Mouse (Mus musculus) 3T3-L1 (cell line): Measurements from ENCODE around the gene Gm45261.

Experiments used
- DNase-seq: peaks from one replicate; pipeline ENCODE4 v3.0.0-alpha.2; 2015; ENCODE audit warnings: low read depth, low spot score

The Gm45261 gene

GRCm38 (mm10) chr1:80410229-80410973 is 50.8 kb downstream of the Gm45261 start:
- no peak for DNase-seq

DNA sequence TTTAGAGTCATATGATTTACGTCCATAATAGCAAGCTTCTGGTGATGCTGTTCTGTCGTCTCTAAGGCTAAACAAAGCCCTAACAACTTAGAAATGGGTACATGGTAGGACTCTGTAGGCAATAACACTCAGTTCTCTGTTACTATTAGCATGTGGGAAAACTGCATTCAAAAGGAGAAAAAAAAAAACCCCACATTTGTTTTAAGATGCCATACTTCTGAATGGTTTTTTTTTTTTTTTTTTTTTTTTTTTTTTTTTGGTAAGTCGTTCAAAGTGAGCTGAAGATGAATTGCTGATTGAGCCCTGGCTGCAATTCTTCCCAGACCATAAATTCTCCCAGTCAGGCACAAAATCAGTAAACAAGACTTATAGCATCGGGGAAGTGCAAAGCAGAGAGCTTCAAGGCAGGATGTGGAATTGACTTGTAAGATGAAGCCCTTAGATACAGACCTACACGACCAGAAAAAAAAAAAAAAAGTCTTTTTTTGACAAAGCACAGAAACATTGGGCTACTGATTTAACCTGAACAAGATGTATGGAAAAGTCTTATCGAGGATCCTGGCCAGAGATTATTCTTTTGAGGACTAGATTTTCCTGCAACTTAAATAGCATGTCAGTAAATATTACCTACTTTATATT is 51.7 kb downstream of the Gm45261 start:
- no peak for DNase-seq

- peak; percentile 72 for DNase-seq
Measured at GRCm38 (mm10) chr1:80408586-80408985, 52.7 kb downstream of the Gm45261 start.

- DNase-seq: no peak
Measured at GRCm38 (mm10) chr1:80404196-80404595, 57.1 kb downstream of the Gm45261 start.

- DNase-seq: no peak
Measured at GRCm38 (mm10) chr1:80403366-80403893, 57.8 kb downstream of the Gm45261 start.

DNA sequence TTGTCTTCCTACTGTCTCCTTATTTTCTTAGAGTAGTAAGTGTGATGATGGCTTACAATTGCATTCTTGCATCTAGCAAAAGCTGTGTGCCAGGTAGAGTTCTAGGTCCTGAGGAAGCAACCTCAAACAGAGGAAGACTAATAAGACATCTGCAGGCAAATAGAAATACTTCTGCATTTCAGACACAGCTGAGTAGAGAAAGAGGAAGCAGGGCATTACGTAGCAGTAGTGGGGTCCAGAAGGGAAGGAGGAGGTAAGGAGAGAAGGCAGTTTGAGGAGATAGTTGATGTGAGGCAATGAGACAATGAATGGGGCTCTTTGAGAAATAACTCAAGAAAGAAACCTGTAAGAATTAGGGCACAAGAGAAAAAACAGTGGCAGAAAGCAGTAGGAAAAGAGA is 59.3 kb downstream of the Gm45261 start:
- no peak for DNase-seq
